22 mouse cellular contexts compared by ENCODE assay signal in genomic region chr11:117322311-117322710, GRCm38 (mm10).
DNase-seq lines count a peak whose midpoint lies in the region; ATAC-seq and TF ChIP-seq lines count a peak whose summit lies in the region.
"Had no signal": no experiment of that assay in that cellular context is flagged by ENCODE, and none has a peak within 500 bp of the region (broad histone marks: within the 10 kb centered on the region; RNA-seq: fewer than 3 reads in every experiment).

No protein-coding gene starts in this region.

- H3K9me3 ChIP-seq in MEL (replicated peaks; ENCODE audit: insufficient read depth, low read length), result no peaks in the 10 kb centered on the region
- no peaks in the 10 kb centered on the region for H3K9me3 ChIP-seq in limb, embryonic 13.5 days
- H3K9me3 ChIP-seq: forebrain, embryonic 12.5 days; heart, embryonic 13.5 days; liver, embryonic 15.5 days; midbrain, embryonic 12.5 days; stomach, embryonic 15.5 days had no signal

- H3K4me2 ChIP-seq in limb, embryonic 13.5 days (replicated peaks), result no peak overlapping the region
- H3K4me2 ChIP-seq: forebrain, embryonic 12.5 days; heart, embryonic 13.5 days; hindbrain, embryonic 14.5 days; liver, embryonic 15.5 days; midbrain, embryonic 12.5 days; stomach, embryonic 15.5 days had no signal

- TF ChIP-seq POLR2A in lung, adult 2 months (IDR thresholded peaks at IDR 0.05; ENCODE audit: borderline replicate concordance, extremely low read depth, low read depth, low read length), result no peak
- TF ChIP-seq POLR2A in MEL (IDR thresholded peaks at IDR 0.05; ENCODE audit: control insufficient read depth in 1 of 2, insufficient read depth in 1 of 2, low read depth in 1 of 2, low read length in 2 of 2, poor library complexity in 1 of 2), result no peak

- peaks cover 0 to 65% of the 10 kb centered on the region in 2 experiments; a peak in 2 of 4 replicates for H3K36me3 ChIP-seq in MEL (ENCODE audit: control insufficient read depth in 1 of 2, insufficient read depth in 2 of 2, low read length in 2 of 2)
- H3K36me3 ChIP-seq in limb, embryonic 13.5 days, result no peaks in the 10 kb centered on the region
- H3K36me3 ChIP-seq: forebrain, embryonic 12.5 days; heart, embryonic 13.5 days; liver, embryonic 15.5 days; midbrain, embryonic 12.5 days; stomach, embryonic 15.5 days had no signal

- no peak overlapping the region for H3K9ac ChIP-seq in MEL (ENCODE audit: control insufficient read depth, low read depth, low read length, poor library complexity, severe bottlenecking)
- no peak overlapping the region for H3K9ac ChIP-seq in limb, embryonic 13.5 days
- H3K9ac ChIP-seq: forebrain, embryonic 12.5 days; heart, embryonic 13.5 days; hindbrain, embryonic 14.5 days; liver, embryonic 15.5 days; midbrain, embryonic 12.5 days; stomach, embryonic 15.5 days had no signal

- ATAC-seq in limb, embryonic 13.5 days (ENCODE audit: low FRiP score, low read depth), result no peak
- ATAC-seq: inflammation-experienced regulatory T-cells, adult 6 months had no signal

- no peak for TF ChIP-seq EP300 in MEL (IDR thresholded peaks at IDR 0.05; ENCODE audit: low read depth in 1 of 2, low read length in 2 of 2)

- no peak overlapping the region for H3K4me3 ChIP-seq in lung, adult 2 months (replicated peaks; ENCODE audit: extremely low read depth, low read depth, low read length)
- H3K4me3 ChIP-seq in MEL (ENCODE audit: control insufficient read depth in 1 of 2, insufficient read depth in 1 of 2, low read depth in 2 of 2, low read length in 2 of 2), result no peak overlapping the region
- no peak overlapping the region for H3K4me3 ChIP-seq in limb, embryonic 13.5 days
- H3K4me3 ChIP-seq: erythroblast, embryonic 14.5 days; forebrain, embryonic 12.5 days; heart, embryonic 13.5 days; liver, embryonic 15.5 days; midbrain, embryonic 12.5 days; stomach, embryonic 15.5 days had no signal

- TF ChIP-seq CTCF in lung, adult 2 months (IDR thresholded peaks at IDR 0.05; ENCODE audit: insufficient read depth, low read length), result no peak
- TF ChIP-seq CTCF in MEL (IDR thresholded peaks at IDR 0.05 in 2 of 3, conservative IDR thresholded peaks at IDR 0.05 in 1 of 3; ENCODE audit: control insufficient read depth in 1 of 3, insufficient read depth in 1 of 3, low read depth in 2 of 3, low read length in 3 of 3, poor library complexity in 1 of 3, severe bottlenecking in 1 of 3), result no peak

- 83% methylated on average over 3 of the region's 3 CpGs for WGBS in lung, adult 2 months
- WGBS in limb, embryonic 13.5 days, result 81% methylated on average over 3 of the region's 3 CpGs

- peaks cover 36% of the 10 kb centered on the region for H3K4me1 ChIP-seq in lung, adult 2 months (ENCODE audit: control insufficient read depth, insufficient read depth, low read length)
- peaks cover 48 to 85% of the 10 kb centered on the region in 2 experiments for H3K4me1 ChIP-seq in MEL (ENCODE audit: control insufficient read depth in 1 of 2, insufficient read depth in 2 of 2, low read length in 2 of 2)
- H3K4me1 ChIP-seq in limb, embryonic 13.5 days, result peaks cover 100% of the 10 kb centered on the region

- TF ChIP-seq RAD21 in MEL (IDR thresholded peaks at IDR 0.05; ENCODE audit: low read depth, low read length), result no peak

- H3K79me2 ChIP-seq in MEL (ENCODE audit: control insufficient read depth, insufficient read depth, low read length, poor library complexity), result peaks cover 4% of the 10 kb centered on the region

- H3K27me3 ChIP-seq in MEL (ENCODE audit: control insufficient read depth in 1 of 2, insufficient read depth in 2 of 2, low read length in 2 of 2), result no peaks in the 10 kb centered on the region
- no peaks in the 10 kb centered on the region for H3K27me3 ChIP-seq in limb, embryonic 13.5 days
- H3K27me3 ChIP-seq: forebrain, embryonic 12.5 days; heart, embryonic 13.5 days; liver, embryonic 15.5 days; midbrain, embryonic 12.5 days; stomach, embryonic 15.5 days had no signal

- DNase-seq in heart, adult 11 months, result peak; percentile 90
- DNase-seq in heart, postnatal 36 days, result no peak
- DNase-seq in lung, postnatal 10 days, result peak; percentile 1
- DNase-seq in lung, adult 2 months, result no peak
- DNase-seq in MEL (ENCODE audit: low read depth, low spot score), result no peak
- DNase-seq in urinary bladder, adult 2 months (ENCODE audit: low spot score), result no peak
- DNase-seq in right cerebral cortex, postnatal 4 days, result no peak
- DNase-seq: adrenal gland, postnatal 25 days; cerebellum, adult 9-11 months; gastrocnemius, postnatal 36 days; heart, postnatal 14 days; kidney, adult 18-20 months had no signal

- intact Hi-C loops in heart, postnatal 36 days (cut with DNase I), result no loop called here

- peak overlapping the region; percentile 50; the same call in 1 of the 2 replicates for H3K27ac ChIP-seq in MEL (ENCODE audit: control insufficient read depth, low read depth, low read length)
- H3K27ac ChIP-seq in limb, embryonic 13.5 days, result 0 out of 2 replicates have a peak overlapping the region, but pooled peaks have one; percentile 22
- H3K27ac ChIP-seq: forebrain, embryonic 12.5 days; heart, embryonic 13.5 days; hindbrain, embryonic 14.5 days; liver, embryonic 15.5 days; macrophage; midbrain, embryonic 12.5 days; stomach, embryonic 15.5 days had no signal

TF ChIP-seq in MEL, 35 proteins besides CTCF, POLR2A, EP300 and RAD21:
- TF ChIP-seq UBTF (IDR thresholded peaks at IDR 0.05; ENCODE audit: borderline replicate concordance, insufficient read depth, low read depth, low read length) (no peak), TAL1 (IDR thresholded peaks at IDR 0.05; ENCODE audit: low read length) (peak; percentile 17; the same call in 1 of the 2 replicates)
TF ChIP-seq in MEL: peak in this region for 1.

Comparison
In these comparisons a context has a peak if more than half of its experiments do, and no peak if none do; other contexts are left out.
1. DNase-seq: peak in heart, adult 11 months (single experiment) and lung, postnatal 10 days (single experiment); none in heart, postnatal 36 days (0 of 2), lung, adult 2 months (single experiment), MEL (single experiment), urinary bladder, adult 2 months (single experiment) and right cerebral cortex, postnatal 4 days (single experiment).